Mouse (Mus musculus) midbrain, embryonic 10.5 days (tissue): ENCODE measurements around the gene Myo1b. TPM values are rescaled to one million over a fixed set of nuclear protein-coding genes. Genes with fewer than 3 reads are reported as not detected.
A peak's percentile ranks its signal among the peaks of the same experiment; 100 is the strongest.

Source experiments
- DNase-seq: peaks from one replicate; pipeline ENCODE4 v3.0.0-alpha.2; 2017; ENCODE audit warnings: low spot score
- H3K27ac ChIP-seq: fragments of 300-500 bp; sonication (generic); replicated peaks from 2 replicates; pipeline ENCODE4 v1.5.1; 2016; ENCODE audit warnings: mild to moderate bottlenecking
- H3K27me3 ChIP-seq: fragments of 300-500 bp; sonication (generic); 2 replicates; pipeline ENCODE4 v1.6.1; 2016; ENCODE audit warnings: low read depth, mild to moderate bottlenecking; ENCODE audit not compliant: poor library complexity, severe bottlenecking
- H3K36me3 ChIP-seq: fragments of 300-500 bp; sonication (generic); 2 replicates; pipeline ENCODE4 v1.6.1; 2016; ENCODE audit warnings: mild to moderate bottlenecking, moderate library complexity
- H3K4me1 ChIP-seq: fragments of 300-500 bp; sonication (generic); 2 replicates; pipeline ENCODE4 v1.6.1; 2016
- H3K4me3 ChIP-seq: fragments of 300-500 bp; sonication (generic); 2 replicates; pipeline ENCODE4 v1.5.1; 2016; ENCODE audit warnings: mild to moderate bottlenecking, moderate library complexity
- H3K9me3 ChIP-seq: fragments of 300-500 bp; sonication (generic); replicated peaks from 2 replicates; pipeline ENCODE4 v1.6.1; 2016; ENCODE audit warnings: mild to moderate bottlenecking
- WGBS: fragments of 180-500 bp; shearing (Covaris S2); methylation state at CpG from one replicate; pipeline ENCODE4 v1.1.7; 2016; 5-methylcytosine and 5-hydroxymethylcytosine counted together
- polyA plus RNA-seq: library from polyadenylated mRNA; unstranded; fragments of >200 nt; fragmentation: Nextera tagmentation; extraction: Ambion mirVana; gene quantifications from 2 replicates; pipeline ENCODE4 v1.2.1, GENCODE M21; 2016

Gene Myo1b
- polyA plus RNA-seq, 1 experiment from 2014 or later, result 73.0 TPM

GRCm38 (mm10) chr1:51795586-51796309 lies 120.1 kb downstream of the Myo1b start:
- peak; percentile 61 for DNase-seq
- H3K27me3 ChIP-seq, result no peaks in the 10 kb centered on the region
- peaks cover 71% of the 10 kb centered on the region for H3K36me3 ChIP-seq
- 52% methylated on average over 9 of the region's 9 CpGs for WGBS
- peaks cover 7% of the 10 kb centered on the region; the same call in 1 of the 2 replicates for H3K9me3 ChIP-seq
- peaks cover 25% of the 10 kb centered on the region for H3K4me1 ChIP-seq
- peak overlapping the region; percentile 76 for H3K27ac ChIP-seq
- H3K4me3 ChIP-seq, result no peak overlapping the region

DNA sequence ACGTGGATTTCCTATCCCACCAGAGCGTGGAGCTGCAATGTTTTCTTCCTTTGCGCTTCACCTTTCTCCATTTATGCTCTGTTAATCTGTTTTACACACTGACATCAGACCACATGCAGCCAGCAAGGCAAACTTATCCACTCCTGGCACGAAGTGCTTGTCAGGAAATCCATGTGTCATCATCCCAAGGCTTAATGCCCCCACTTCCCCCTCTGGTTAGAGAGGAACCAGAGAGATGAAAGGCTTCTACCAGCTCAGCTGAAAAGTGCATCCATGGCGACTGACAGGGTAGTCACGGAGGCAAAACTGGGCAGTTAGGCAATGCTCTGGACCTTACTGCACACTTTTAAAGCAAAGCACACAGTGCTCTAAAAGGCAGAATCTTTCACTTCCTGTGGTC lies 126.6 kb downstream of the Myo1b start:
- Histone ChIP-seq H3K27ac (no peak overlapping the region), H3K27me3 (no peaks in the 10 kb centered on the region), H3K9me3 (peaks cover 7% of the 10 kb centered on the region; the same call in 1 of the 2 replicates), H3K36me3 (peaks cover 60% of the 10 kb centered on the region), H3K4me3 (no peak overlapping the region), H3K4me1 (0 out of 2 replicates have a peak, but pooled peaks cover 3% of the 10 kb centered on the region)
- WGBS, result 69% methylated on average over 6 of the region's 6 CpGs
- DNase-seq, result no peak

- H3K36me3 ChIP-seq, result peaks cover 79% of the 10 kb centered on the region
- no peak overlapping the region for H3K27ac ChIP-seq
- WGBS, result 75% methylated on average over 6 of the region's 6 CpGs
- peaks cover 4% of the 10 kb centered on the region; the same call in 1 of the 2 replicates for H3K4me1 ChIP-seq
- H3K9me3 ChIP-seq, result no peaks in the 10 kb centered on the region
- H3K4me3 ChIP-seq, result no peak overlapping the region
- H3K27me3 ChIP-seq, result no peaks in the 10 kb centered on the region
- no peak for DNase-seq
These were observed 133.8 kb downstream of the Myo1b start for GRCm38 (mm10) chr1:51782091-51782490.

- peaks cover 4% of the 10 kb centered on the region; the same call in 1 of the 2 replicates for H3K4me1 ChIP-seq
- H3K27me3 ChIP-seq, result no peaks in the 10 kb centered on the region
- H3K27ac ChIP-seq, result no peak overlapping the region
- DNase-seq, result no peak
- no peak overlapping the region for H3K4me3 ChIP-seq
- H3K9me3 ChIP-seq, result no peaks in the 10 kb centered on the region
- H3K36me3 ChIP-seq, result peaks cover 82% of the 10 kb centered on the region
These were observed 135.5 kb downstream of the Myo1b start for GRCm38 (mm10) chr1:51780357-51780756.

GRCm38 (mm10) chr1:51778241-51778640 lies 137.6 kb downstream of the Myo1b start:
- 92% methylated on average over 7 of the region's 7 CpGs for WGBS
- no peak for DNase-seq
- no peaks in the 10 kb centered on the region for H3K27me3 ChIP-seq
- H3K4me3 ChIP-seq, result no peak overlapping the region
- no peaks in the 10 kb centered on the region for H3K9me3 ChIP-seq
- H3K4me1 ChIP-seq, result peaks cover 4% of the 10 kb centered on the region; the same call in 1 of the 2 replicates
- H3K36me3 ChIP-seq, result peaks cover 89% of the 10 kb centered on the region
- H3K27ac ChIP-seq, result no peak overlapping the region

GRCm38 (mm10) chr1:51770504-51770871 lies 145.4 kb downstream of the Myo1b start:
- WGBS, result 90% methylated on average over 5 of the region's 5 CpGs
- Histone ChIP-seq H3K4me1 (no peaks in the 10 kb centered on the region), H3K9me3 (no peaks in the 10 kb centered on the region), H3K36me3 (peaks cover 88% of the 10 kb centered on the region), H3K27me3 (no peaks in the 10 kb centered on the region), H3K4me3 (no peak overlapping the region), H3K27ac (no peak overlapping the region)
- DNase-seq, result no peak

DNA sequence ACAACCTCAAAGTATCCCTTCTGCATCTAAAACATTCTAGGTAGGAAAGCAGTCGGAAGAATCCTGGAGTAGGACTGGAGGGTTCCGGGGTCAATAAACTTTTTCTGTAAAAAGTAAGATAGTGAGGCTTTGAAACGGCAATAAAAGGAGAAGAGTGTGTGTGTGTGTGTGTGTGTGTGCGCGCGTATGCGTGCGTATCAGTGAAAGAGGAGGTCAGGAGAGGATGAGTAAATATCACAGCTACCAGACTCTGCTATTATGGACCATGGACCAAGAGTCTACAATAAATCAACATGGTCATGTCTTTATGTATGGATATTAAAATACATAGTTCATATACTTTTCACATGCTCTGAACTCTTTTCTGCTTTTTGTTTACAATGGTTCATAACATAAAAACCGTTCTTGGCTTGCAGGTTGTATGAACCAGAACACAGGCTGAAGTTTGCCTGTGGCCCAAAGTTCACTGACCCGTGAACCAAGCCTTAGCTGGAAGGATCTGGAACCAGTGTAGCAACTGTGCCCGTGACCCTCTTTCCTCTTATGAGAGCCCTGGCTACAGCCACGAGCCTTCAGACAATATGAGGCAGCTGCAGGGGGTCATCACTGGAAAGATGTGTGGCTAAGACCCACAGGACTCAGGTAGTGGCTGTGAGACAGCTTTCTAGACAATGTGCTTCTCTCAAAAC lies 145.9 kb downstream of the Myo1b start:
- Histone ChIP-seq H3K27me3 (no peaks in the 10 kb centered on the region), H3K4me3 (no peak overlapping the region), H3K4me1 (no peaks in the 10 kb centered on the region), H3K27ac (no peak overlapping the region), H3K9me3 (no peaks in the 10 kb centered on the region), H3K36me3 (peaks cover 82% of the 10 kb centered on the region)
- DNase-seq, result no peak
- 92% methylated on average over 12 of the region's 12 CpGs for WGBS

DNA sequence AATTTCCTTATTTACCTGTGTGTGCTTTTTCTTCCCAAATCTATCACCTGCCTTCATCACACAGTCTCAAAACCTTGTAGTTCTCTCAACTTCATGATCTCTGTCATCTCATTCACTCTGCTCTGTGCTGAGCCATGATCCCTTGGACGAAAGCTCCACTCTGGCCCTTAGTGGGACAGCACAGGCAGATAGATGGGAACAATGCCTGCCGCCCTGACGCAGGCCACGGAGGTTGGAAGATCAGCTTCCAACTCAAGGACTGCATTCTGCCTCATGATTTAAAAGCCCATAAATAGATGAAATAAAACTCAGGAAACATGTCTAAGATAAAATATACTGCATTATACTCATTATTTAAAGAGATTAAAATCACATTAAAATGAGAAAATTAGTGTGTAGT lies 149.6 kb downstream of the Myo1b start:
- H3K4me1 ChIP-seq, result no peaks in the 10 kb centered on the region
- H3K4me3 ChIP-seq, result no peak overlapping the region
- WGBS, result 93% methylated on average over 4 of the region's 4 CpGs
- peaks cover 73% of the 10 kb centered on the region for H3K36me3 ChIP-seq
- H3K27ac ChIP-seq, result no peak overlapping the region
- DNase-seq, result no peak
- H3K9me3 ChIP-seq, result no peaks in the 10 kb centered on the region
- H3K27me3 ChIP-seq, result no peaks in the 10 kb centered on the region

- DNase-seq, result no peak
- Histone ChIP-seq H3K27ac (no peak overlapping the region), H3K4me1 (no peaks in the 10 kb centered on the region), H3K4me3 (no peak overlapping the region), H3K27me3 (no peaks in the 10 kb centered on the region), H3K9me3 (no peaks in the 10 kb centered on the region), H3K36me3 (peaks cover 73% of the 10 kb centered on the region)
- WGBS, result 92% methylated on average over 5 of the region's 5 CpGs
These were observed 150.7 kb downstream of the Myo1b start for GRCm38 (mm10) chr1:51765156-51765555.

DNA sequence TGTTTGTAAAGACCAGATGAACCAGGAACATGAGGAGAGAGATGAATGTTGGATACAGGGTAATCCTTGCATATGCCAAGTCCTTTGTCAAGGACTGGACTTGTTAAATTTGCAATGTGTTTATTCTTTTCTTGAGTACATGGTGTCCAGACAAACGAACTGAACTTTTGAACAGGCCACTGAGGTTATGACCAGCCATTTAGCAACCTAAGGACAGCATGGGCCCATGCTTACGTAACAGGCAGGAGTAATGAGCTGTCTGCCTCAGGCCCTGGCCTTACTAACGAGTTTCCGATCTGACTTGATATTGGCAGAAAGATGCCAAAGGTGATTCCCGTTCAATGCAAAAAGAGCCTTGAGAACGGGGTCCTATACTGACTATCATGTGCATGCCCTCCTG lies 156.2 kb downstream of the Myo1b start:
- peaks cover 91% of the 10 kb centered on the region for H3K36me3 ChIP-seq
- no peaks in the 10 kb centered on the region for H3K27me3 ChIP-seq
- 94% methylated on average over 6 of the region's 6 CpGs for WGBS

DNA sequence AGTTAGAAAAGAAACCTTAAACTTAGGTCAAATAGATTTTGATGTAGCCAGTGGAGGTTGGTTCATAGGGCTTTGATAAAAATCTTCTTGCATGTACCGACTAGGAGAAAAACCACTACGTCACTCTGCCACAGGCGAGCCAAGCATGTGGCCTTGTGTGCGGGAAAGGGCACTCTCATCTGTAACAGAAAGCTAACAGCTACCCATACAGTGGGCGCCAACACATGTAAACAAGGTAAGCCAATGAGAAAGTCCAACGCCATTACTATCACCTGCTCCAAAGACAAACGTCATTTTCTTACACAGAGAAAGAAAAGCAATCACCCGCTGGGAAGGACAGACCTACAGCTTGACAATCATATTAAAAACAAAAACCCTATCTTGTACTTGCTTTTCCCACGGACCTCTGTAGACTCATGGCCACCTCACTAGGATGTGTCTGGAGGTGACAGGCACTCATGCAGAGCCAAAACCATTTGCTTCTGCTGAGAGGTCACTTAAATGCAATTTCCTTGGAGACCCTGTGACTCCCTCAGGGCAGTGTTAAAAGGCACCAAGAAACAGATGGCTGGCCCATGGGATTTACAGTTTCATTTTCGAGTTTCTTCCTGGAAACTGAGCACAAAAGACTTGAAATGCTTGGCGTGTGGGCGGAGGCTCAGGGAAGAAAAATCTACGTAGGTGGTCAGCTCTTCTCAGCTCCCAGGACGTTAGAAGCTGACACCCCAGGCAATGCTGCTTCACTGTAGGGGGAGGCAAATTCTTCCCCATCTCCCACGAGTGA lies 157.4 kb downstream of the Myo1b start:
- no peak for DNase-seq
- Histone ChIP-seq H3K27ac (no peak overlapping the region), H3K4me3 (no peak overlapping the region), H3K27me3 (no peaks in the 10 kb centered on the region), H3K4me1 (0 out of 2 replicates have a peak, but pooled peaks cover 3% of the 10 kb centered on the region), H3K9me3 (no peaks in the 10 kb centered on the region), H3K36me3 (peaks cover 97% of the 10 kb centered on the region)
- 77% methylated on average over 15 of the region's 15 CpGs for WGBS

More for the DNA sequence above, 156.2 kb downstream of the Myo1b start:
- H3K9me3 ChIP-seq, result no peaks in the 10 kb centered on the region
- 0 out of 2 replicates have a peak, but pooled peaks cover 3% of the 10 kb centered on the region for H3K4me1 ChIP-seq
- no peak overlapping the region for H3K4me3 ChIP-seq
- DNase-seq, result no peak
- no peak overlapping the region for H3K27ac ChIP-seq

- peaks cover 86% of the 10 kb centered on the region for H3K36me3 ChIP-seq
These were observed 162.2 kb downstream of the Myo1b start for GRCm38 (mm10) chr1:51753621-51754020.

More at GRCm38 (mm10) chr1:51753621-51754020, 162.2 kb downstream of the Myo1b start:
- no peak overlapping the region for H3K4me3 ChIP-seq
- WGBS, result 95% methylated on average over 6 of the region's 6 CpGs
- no peaks in the 10 kb centered on the region for H3K4me1 ChIP-seq
- DNase-seq, result no peak
- H3K9me3 ChIP-seq, result no peaks in the 10 kb centered on the region
- H3K27ac ChIP-seq, result no peak overlapping the region
- H3K27me3 ChIP-seq, result no peaks in the 10 kb centered on the region
